Mouse (Mus musculus) bone marrow, adult 2 months (tissue): ENCODE data around the gene Epb41l3.

Experiments used
- CTCF ChIP-seq: fragments of 200-500 bp; IDR thresholded peaks from 2 replicates; pipeline ENCODE4 v1.5.1; 2011; ENCODE audit warnings: low read length, control low read depth; ENCODE audit not compliant: control insufficient read depth, insufficient read depth
- POLR2A ChIP-seq: fragments of 200-500 bp; IDR thresholded peaks from 2 replicates; pipeline ENCODE4 v1.6.1; 2011; ENCODE audit warnings: low read depth, mild to moderate bottlenecking, control low read depth, low read length, borderline replicate concordance; ENCODE audit not compliant: control insufficient read depth

DNA sequence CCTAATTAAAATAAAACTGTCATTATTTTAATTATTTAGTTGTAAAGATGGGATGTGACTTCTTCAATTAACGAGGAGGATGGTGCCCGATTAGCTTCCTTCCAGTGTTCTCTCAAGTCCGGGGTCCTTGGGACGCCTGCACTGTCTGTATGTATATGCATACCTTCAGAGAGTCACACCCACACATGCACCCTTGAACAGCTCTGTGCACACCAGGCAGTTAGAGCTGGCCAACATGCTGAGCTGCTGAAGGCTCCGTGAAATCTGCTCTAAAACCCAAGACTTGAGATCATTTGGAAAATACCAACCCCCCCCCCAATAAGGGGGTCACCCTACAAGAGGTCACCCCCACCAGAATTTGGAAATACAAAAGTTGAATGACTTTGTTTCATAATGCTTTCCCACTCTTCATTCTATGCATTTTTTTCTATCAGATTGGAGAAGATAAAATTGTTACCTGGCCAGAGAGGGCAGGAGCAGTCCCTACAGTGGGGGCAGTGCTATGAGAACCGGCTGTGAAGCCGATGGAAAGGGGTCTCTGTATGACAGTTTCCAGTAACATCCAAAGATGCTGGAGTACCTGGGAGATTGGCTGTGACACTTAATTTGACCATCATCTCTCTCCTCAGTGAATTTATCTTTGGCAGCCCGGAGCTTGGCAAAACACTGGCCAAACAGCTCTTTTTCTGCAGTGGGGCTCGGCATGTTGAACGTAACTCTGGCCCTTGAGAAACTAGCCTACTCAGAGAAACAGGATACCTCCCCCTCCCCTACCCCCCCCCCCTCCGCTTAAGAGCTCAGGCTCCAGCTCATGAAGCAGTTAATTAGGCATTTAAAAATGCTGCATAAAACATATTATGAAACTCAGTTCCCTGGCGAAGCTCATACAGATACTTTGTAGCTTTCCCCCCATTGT, 36.5 kb upstream of the Epb41l3 start:
- no peak for TF ChIP-seq POLR2A
- TF ChIP-seq CTCF = no peak
